Mouse (Mus musculus) heart, embryonic 13.5 days (tissue): ENCODE data around the gene Nelfcd. TPM values are rescaled to one million over a fixed set of nuclear protein-coding genes. Genes with fewer than 3 reads are reported as not detected.

Experiments
- polyA plus RNA-seq: library from polyadenylated mRNA; unstranded; fragments of >200 nt; fragmentation: Nextera tagmentation; extraction: Ambion mirVana; gene quantifications from 2 replicates; pipeline ENCODE4 v1.2.1, GENCODE M21; 2015

The Nelfcd gene
- polyA plus RNA-seq, 1 experiment from 2014 or later, result 78.4 TPM

Other genes with a start within 250 kb of the Nelfcd start
- 1,244 and 1,252 TPM in 2 replicates for gene Gnas, start 131.5 kb upstream of the Nelfcd start, polyA plus RNA-seq
- 16.0 and 26.6 TPM in 2 replicates for gene Gm20721, start 69.1 kb upstream of the Nelfcd start, polyA plus RNA-seq
- 118 and 126 TPM in 2 replicates for gene Ctsz, start 23.2 kb downstream of the Nelfcd start, polyA plus RNA-seq
- 5.2 and 5.4 TPM in 2 replicates for gene Tubb1, start 34.9 kb downstream of the Nelfcd start, polyA plus RNA-seq
- gene Atp5e, start 48.3 kb downstream of the Nelfcd start, polyA plus RNA-seq, result 1,102 and 1,120 TPM in 2 replicates
- gene Prelid3b, start 57.3 kb downstream of the Nelfcd start, polyA plus RNA-seq, result 125 and 140 TPM in 2 replicates
- 0.01 TPM in 1 of 2 replicates, not detected in the other for gene Zfp831, start 227.7 kb downstream of the Nelfcd start, polyA plus RNA-seq